Mouse (Mus musculus): ENCODE results near the gene Elp5.
"Not testable (repeated sequence)": the region's sequence is repeated elsewhere in the genome, so short reads cannot be mapped to it uniquely, and the experiment has no call there.

The Elp5 gene

GRCm38 (mm10) chr11:69935137-69935879 is 47.0 kb downstream of the Elp5 start, which contains the start of gene Ybx2:
Ybx2 (plus strand) TSS chr11:69935796.
- in situ Hi-C loops (cut with MboI, MseI), result no loop called here

DNA sequence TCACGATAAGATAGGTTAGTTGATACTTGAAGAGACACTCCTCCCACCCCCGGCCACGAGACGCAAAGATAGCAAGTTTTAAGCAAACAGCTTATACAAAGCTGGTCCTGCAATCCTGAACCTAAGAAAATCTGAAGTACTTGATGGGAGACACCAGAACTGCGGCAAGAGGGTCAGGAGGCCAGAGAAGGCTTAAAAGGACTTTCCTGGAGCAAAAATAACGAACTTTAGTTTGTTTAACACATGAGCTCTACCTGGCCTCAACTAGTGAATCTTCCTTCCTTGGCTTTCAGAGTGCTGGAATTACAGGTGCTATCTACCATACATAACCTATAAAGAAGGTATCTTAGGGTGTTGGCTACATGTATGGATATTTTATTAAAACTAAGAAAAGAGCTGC is 47.6 kb downstream of the Elp5 start:
- in situ Hi-C loops (cut with MboI, MseI), result no loop called here

GRCm38 (mm10) chr11:69934169-69934568 is 48.1 kb downstream of the Elp5 start:
- in situ Hi-C loops (cut with MboI, MseI), result no loop called here

DNA sequence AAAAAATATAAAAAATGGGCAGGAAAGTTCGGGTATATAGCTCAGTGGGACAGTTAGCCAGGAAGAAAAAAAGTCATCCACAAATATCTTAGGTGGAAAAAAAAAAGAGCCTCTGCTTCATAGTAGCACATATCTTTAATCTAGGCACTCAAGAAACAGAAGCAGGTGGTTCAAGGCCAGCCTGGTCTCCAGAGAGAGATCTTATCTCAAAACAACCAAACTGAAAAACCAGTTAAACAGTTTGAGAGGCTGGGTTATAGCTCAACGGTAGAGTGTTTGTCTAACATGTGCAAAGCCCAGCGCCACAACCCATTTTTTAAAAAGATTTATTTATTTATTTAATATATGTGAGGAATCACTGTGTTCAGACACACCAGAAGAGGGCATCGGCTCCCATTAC is 49.3 kb downstream of the Elp5 start:
- in situ Hi-C loops (cut with MboI, MseI), result no loop called here

DNA sequence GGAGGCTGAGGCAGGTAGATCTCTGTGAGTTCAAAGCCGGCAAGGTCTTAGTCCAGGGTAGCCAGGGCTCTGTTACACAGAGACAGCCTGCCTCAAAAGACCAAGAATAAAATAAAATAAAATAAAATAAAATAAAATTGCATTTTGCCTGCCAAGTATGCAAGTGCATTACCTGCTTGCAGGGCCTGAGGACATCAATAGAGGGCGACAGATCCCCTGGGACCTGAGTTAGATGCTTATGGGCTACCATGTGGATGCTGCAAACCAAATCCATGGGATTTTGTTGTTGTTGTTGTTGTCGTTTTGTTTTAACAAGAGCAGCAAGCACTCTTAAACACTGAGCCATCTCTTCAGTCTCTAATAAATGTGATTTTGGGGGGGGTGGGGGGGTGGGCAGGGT is 50.1 kb downstream of the Elp5 start:
- in situ Hi-C loops (cut with MboI, MseI), result no loop called here

GRCm38 (mm10) chr11:69931769-69932168 is 50.5 kb downstream of the Elp5 start:
- in situ Hi-C loops (cut with MboI, MseI), result no loop called here

DNA sequence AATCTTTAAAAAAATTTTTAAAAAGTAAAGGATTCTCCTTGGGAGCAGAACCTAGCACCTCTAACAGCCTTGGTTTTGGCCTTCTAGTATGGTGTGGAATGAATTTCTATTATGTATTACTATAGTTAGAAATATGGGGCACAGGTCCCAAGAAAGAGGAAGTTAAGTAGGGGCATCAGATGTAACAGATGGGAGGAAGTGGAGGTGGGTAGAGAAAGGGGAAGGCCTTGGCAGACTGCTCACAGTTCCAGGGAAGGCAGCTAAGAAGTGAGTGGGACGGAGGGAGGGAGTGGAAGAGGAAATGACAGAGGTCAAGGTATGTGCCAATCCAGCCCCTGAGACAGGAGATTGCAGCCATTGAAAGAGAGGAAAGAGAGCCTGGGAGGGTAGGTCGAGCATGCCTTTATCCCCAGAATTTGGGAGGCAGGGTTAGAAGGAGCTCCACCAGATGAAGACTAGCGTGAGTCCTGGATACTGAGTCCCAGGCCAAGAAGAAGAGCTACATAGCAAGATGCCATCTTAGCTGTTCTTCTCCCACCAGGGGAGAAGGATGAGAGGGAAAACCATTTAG is 51.3 kb downstream of the Elp5 start:
- in situ Hi-C loops (cut with MboI, MseI), result no loop called here

DNA sequence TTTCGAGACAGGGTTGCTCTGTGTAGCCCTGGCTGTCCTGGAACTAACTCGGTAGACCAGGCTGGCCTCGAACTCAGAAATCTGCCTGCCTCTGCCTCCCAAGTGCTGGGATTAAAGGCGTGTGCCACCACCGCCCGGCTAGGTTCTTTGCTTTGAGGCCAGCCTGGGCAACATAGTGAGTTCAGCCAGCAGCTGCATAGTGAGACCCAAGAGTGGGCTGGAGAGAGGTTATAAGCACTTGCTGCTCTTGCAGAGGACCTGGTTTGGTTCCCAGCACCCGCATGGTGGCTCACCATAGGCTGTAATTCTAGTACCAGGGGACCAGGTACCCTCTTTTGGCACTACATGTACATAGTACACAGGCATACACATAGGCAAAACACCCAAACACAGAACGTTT is 52.1 kb downstream of the Elp5 start:
- in situ Hi-C loops (cut with MboI, MseI), result not testable (repeated sequence)

GRCm38 (mm10) chr11:69929712-69930111 is 52.6 kb downstream of the Elp5 start:
- in situ Hi-C loops (cut with MboI, MseI), result no loop called here

- in situ Hi-C loops (cut with MboI, MseI), result no loop called here
These were observed 54.8 kb downstream of the Elp5 start for GRCm38 (mm10) chr11:69927501-69927900.

DNA sequence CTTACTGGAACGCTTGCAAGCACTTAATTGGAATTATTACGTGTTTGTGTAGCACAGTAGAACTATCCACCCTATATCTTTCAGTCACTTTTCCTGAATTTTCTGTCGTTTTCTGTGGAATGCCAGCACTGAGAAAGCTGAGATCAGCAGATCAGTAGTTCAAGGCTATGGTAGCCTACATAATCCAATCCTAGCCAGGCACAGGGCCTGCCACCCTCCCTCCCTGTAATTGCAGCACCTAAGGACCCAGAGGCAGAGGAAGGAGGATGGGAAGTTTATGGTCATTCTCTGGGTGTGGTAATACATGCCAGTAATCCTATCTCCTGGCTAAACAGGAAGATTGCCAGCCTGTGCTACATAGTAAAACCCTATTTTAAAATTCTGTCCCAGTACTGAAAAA is 59.5 kb downstream of the Elp5 start:
- in situ Hi-C loops (cut with MboI, MseI), result no loop called here

DNA sequence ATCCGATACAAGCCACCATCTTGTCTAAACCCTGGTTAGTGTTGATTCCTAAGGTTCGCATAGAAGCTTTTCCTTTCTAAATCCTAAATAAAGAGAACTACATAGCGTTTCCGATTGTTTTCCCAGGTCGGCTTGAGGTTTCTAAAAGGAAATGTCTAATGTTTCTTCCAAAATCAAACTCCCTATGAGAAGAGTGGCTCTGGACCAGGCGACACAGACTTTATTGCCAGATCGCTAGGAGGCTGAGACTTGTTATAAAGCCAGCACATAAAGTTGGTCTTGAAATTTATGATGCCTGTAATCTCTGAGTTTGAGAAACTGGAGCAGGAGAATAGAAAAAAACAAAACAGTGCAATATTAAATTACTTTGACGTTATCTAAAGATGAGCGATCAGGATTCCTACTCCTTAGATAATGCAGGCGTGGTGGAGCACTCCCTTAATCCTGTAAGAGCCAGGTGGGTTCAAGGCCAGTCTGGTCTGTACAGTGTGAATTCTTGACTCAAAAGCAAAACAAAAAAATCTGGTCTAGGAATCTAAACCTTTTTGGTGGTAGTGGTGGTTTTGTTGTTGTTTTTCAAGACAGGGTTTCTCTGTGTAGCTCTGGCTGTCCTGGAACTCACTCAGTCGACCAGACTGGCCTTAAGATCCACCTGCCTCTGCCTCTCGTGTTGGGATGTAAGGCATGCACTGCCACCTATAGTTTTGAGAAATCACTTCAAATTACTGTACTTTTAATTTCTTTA is 60.1 kb downstream of the Elp5 start:
- in situ Hi-C loops (cut with MboI, MseI), result no loop called here

DNA sequence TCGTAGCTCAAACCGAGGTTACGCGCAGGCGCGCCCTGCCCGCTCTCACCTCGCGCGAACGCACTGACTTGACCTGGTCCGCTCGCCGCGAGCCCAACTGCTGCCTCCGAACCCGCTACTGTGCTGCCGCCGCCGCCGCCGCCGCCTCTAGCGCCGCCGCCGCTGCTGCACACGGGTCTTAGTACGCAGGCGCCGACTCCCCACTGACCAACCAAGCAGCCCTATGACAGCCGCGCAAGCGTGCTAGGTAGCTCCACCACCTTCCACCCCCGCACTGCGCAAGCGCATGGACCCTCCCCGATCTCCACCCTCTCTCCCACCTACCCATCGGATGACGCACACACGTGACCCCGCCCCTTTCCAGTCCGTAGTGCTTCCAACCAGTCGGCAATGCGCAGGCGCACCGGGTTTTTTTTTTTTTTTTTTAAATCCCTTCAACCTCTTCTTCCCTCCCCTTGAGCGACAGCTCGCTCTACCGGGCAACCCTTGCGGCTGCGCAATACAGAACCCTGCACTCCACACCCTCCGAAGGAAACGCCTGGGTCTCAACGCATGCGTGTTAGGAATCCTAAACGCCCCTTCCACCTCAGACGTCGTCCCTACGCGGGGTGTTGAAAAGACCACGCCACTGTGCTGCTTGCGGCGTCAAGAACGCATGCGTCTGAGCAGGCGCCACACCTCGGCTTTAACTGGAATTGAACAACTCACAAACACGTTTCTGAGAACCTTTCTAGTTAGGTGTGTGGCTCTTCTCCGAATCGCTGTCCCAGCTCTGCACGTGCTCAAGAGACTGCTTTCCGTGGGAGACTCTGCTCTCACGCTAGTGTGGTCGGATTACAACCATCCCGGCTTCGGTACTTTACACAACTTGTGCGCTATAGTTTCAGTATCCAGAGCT is 61.0 kb downstream of the Elp5 start, which contains the start of gene Eif5a:
Eif5a (minus strand) TSS at position 845 of the 898 bp plus-strand sequence.
- in situ Hi-C loops (cut with MboI, MseI), result no loop called here

GRCm38 (mm10) chr11:69920266-69921031 is 61.9 kb downstream of the Elp5 start:
- in situ Hi-C loops (cut with MboI, MseI), result no loop called here

- in situ Hi-C loops (cut with MboI, MseI), result no loop called here
These were observed 62.6 kb downstream of the Elp5 start for GRCm38 (mm10) chr11:69919661-69920265.

GRCm38 (mm10) chr11:69919053-69919452 is 63.3 kb downstream of the Elp5 start:
- in situ Hi-C loops (cut with MboI, MseI), result no loop called here
